Mouse (Mus musculus) CH12.LX (cell line): ENCODE data around the gene H2-T3. TPM values are rescaled to one million over a fixed set of nuclear protein-coding genes. Genes with fewer than 3 reads are reported as not detected.
A peak's percentile ranks its signal among the peaks of the same experiment; 100 is the strongest.

Experiments used
- DNase-seq: peaks from one replicate; pipeline ENCODE4 v3.0.0-alpha.2; 2013; ENCODE audit errors: extremely low read depth
- H3K27ac ChIP-seq: 2 replicates; pipeline ENCODE4 v1.5.1; 2012; ENCODE audit warnings: low read depth, mild to moderate bottlenecking, control low read depth, moderate library complexity; ENCODE audit not compliant: insufficient read depth
- H3K27me3 ChIP-seq: replicated peaks from 2 replicates; pipeline ENCODE3; 2012; ENCODE audit warnings: inconsistent platforms
- H3K36me3 ChIP-seq, 2 experiments: replicated peaks in 1 of 2; 2 replicates each; pipeline versions ENCODE3 to v1.6.1; 2012; ENCODE audit warnings: inconsistent platforms in 1 of 2, low read length in 1 of 2, mild to moderate bottlenecking in 1 of 2, mixed read lengths in 1 of 2, moderate library complexity in 1 of 2; ENCODE audit not compliant: control insufficient read depth in 1 of 2, insufficient read depth in 1 of 2
- H3K4me1 ChIP-seq, 2 experiments: 2 replicates each; pipeline ENCODE4 v1.6.1; 2012; ENCODE audit warnings: inconsistent platforms in 1 of 2, moderate library complexity in 1 of 2; ENCODE audit not compliant: insufficient read depth in 2 of 2, control insufficient read depth in 1 of 2
- H3K4me2 ChIP-seq: 2 replicates; pipeline ENCODE4 v1.6.1; 2012; ENCODE audit warnings: low read depth, mild to moderate bottlenecking, control low read depth; ENCODE audit not compliant: poor library complexity, insufficient read depth, severe bottlenecking
- H3K4me3 ChIP-seq, 3 experiments: fragments of 150-350 bp in 1 of 3; sonication (generic) in 1 of 3; replicated peaks in 1 of 3; 2 replicates each; pipeline versions ENCODE3 to v1.5.1; 2011 to 2012; ENCODE audit warnings: low read depth in 2 of 3, low read length in 2 of 3, mild to moderate bottlenecking in 2 of 3, moderate library complexity in 2 of 3, control low read depth in 1 of 3, improper control_type of control experiment in 1 of 3, inconsistent platforms in 1 of 3, mixed read lengths in 1 of 3; ENCODE audit not compliant: poor library complexity in 1 of 3
- H3K79me2 ChIP-seq: replicated peaks from 2 replicates; pipeline ENCODE4 v1.6.1; 2012; ENCODE audit warnings: mild to moderate bottlenecking, moderate library complexity; ENCODE audit not compliant: control insufficient read depth, poor library complexity, insufficient read depth, severe bottlenecking; ENCODE audit errors: extremely low read depth
- H3K9ac ChIP-seq: 2 replicates; pipeline ENCODE4 v1.6.1; 2012; ENCODE audit warnings: low read depth, mild to moderate bottlenecking, control low read depth, moderate library complexity; ENCODE audit not compliant: insufficient read depth
- H3K9me3 ChIP-seq: replicated peaks from 2 replicates; pipeline ENCODE3; 2012; ENCODE audit warnings: low read length, inconsistent platforms, mixed read lengths
- BHLHE40 ChIP-seq: IDR thresholded peaks from 2 replicates; pipeline ENCODE4 v1.6.1; 2011; ENCODE audit warnings: mild to moderate bottlenecking, low read depth, low read length, improper control_type of control experiment
- CHD1 ChIP-seq: IDR thresholded peaks from 2 replicates; pipeline ENCODE4 v1.6.1; 2012; ENCODE audit warnings: low read depth, low read length, improper control_type of control experiment, inconsistent platforms
- CTCF ChIP-seq, 2 experiments: IDR thresholded peaks in 1 of 2; conservative IDR thresholded peaks in 1 of 2; 2 replicates each; pipeline ENCODE4 v1.5.1; 2011 to 2012; ENCODE audit warnings: low read depth in 2 of 2, low read length in 2 of 2, improper control_type of control experiment in 1 of 2, inconsistent platforms in 1 of 2, mild to moderate bottlenecking in 1 of 2, moderate library complexity in 1 of 2
- E2F4 ChIP-seq: IDR thresholded peaks from 2 replicates; pipeline ENCODE4 v1.6.1; 2011; ENCODE audit warnings: low read depth, low read length, improper control_type of control experiment; ENCODE audit not compliant: insufficient replicate concordance
- GABPA ChIP-seq: IDR thresholded peaks from 2 replicates; pipeline ENCODE4 v1.6.1; 2012; ENCODE audit warnings: low read depth, low read length, improper control_type of control experiment, inconsistent platforms; ENCODE audit not compliant: insufficient replicate concordance
- IRF4 ChIP-seq: IDR thresholded peaks from 2 replicates; pipeline ENCODE4 v1.6.1; 2014; ENCODE audit warnings: low read depth, mild to moderate bottlenecking, inconsistent platforms, low read length, improper control_type of control experiment
- JUND ChIP-seq: conservative IDR thresholded peaks from 2 replicates; pipeline ENCODE4 v1.6.1; 2011; ENCODE audit warnings: low read depth, low read length, improper control_type of control experiment
- MAX ChIP-seq: IDR thresholded peaks from 2 replicates; pipeline ENCODE4 v1.6.1; 2011; ENCODE audit warnings: low read length, improper control_type of control experiment
- MEF2A ChIP-seq: IDR thresholded peaks from 2 replicates; pipeline ENCODE4 v1.6.1; 2014; ENCODE audit warnings: low read depth, mild to moderate bottlenecking, inconsistent platforms, low read length, improper control_type of control experiment, borderline replicate concordance
- MXI1 ChIP-seq: IDR thresholded peaks from 2 replicates; pipeline ENCODE4 v1.6.1; 2011; ENCODE audit warnings: mild to moderate bottlenecking, low read depth, low read length, improper control_type of control experiment
- NRF1 ChIP-seq: IDR thresholded peaks from 2 replicates; pipeline ENCODE4 v1.6.1; 2014; ENCODE audit warnings: low read depth, mild to moderate bottlenecking, inconsistent platforms, low read length, improper control_type of control experiment, moderate library complexity
- POLR2AphosphoS2 ChIP-seq: IDR thresholded peaks from 2 replicates; pipeline ENCODE4 v1.6.1; 2011; ENCODE audit warnings: low read depth, low read length, improper control_type of control experiment
- RAD21 ChIP-seq: IDR thresholded peaks from 2 replicates; pipeline ENCODE4 v1.6.1; 2011; ENCODE audit warnings: low read depth, mild to moderate bottlenecking, low read length, improper control_type of control experiment, moderate library complexity
- RCOR1 ChIP-seq: conservative IDR thresholded peaks from 2 replicates; pipeline ENCODE4 v1.6.1; 2012; ENCODE audit warnings: low read depth, mild to moderate bottlenecking, inconsistent platforms, low read length, improper control_type of control experiment
- SMC3 ChIP-seq: IDR thresholded peaks from 2 replicates; pipeline ENCODE4 v1.6.1; 2011; ENCODE audit warnings: low read depth, low read length, improper control_type of control experiment
- TBP ChIP-seq: conservative IDR thresholded peaks from 2 replicates; pipeline ENCODE4 v1.6.1; 2011; ENCODE audit warnings: low read depth, low read length, improper control_type of control experiment
- UBTF ChIP-seq: IDR thresholded peaks from 2 replicates; pipeline ENCODE4 v1.6.1; 2012; ENCODE audit warnings: low read depth, mild to moderate bottlenecking, inconsistent platforms, low read length, improper control_type of control experiment, moderate library complexity
- USF2 ChIP-seq: conservative IDR thresholded peaks from 2 replicates; pipeline ENCODE4 v1.6.1; 2011; ENCODE audit warnings: low read depth, low read length, improper control_type of control experiment
- ZKSCAN1 ChIP-seq: IDR thresholded peaks from 2 replicates; pipeline ENCODE4 v1.6.1; 2012; ENCODE audit warnings: low read depth, inconsistent platforms, low read length, improper control_type of control experiment, borderline replicate concordance
- ZNF384 ChIP-seq: IDR thresholded peaks from 2 replicates; pipeline ENCODE4 v1.6.1; 2012; ENCODE audit warnings: low read depth, low read length, improper control_type of control experiment, inconsistent platforms
- dilution Hi-C: fragments of 300-500 bp; cut with MboI; formaldehyde crosslinking; loops from 2 replicates; pipeline ENCODE4 v1.14.3; 2020; ENCODE audit warnings: low sequenced_read_pairs; ENCODE audit not compliant: extremely low pct_unique_long_range_greater_than_20kb, extremely low pct_ligation_motif_present
- in situ Hi-C: fragments of 300-500 bp; cut with MboI; formaldehyde crosslinking; loops from 3 replicates; pipeline ENCODE4 v1.14.3; 2019; ENCODE audit warnings: low sequenced_read_pairs, low pct_ligation_motif_present, low pct_unique_long_range_greater_than_20kb, mixed read lengths
- polyA plus RNA-seq: library from polyadenylated mRNA; unstranded; fragments of >175 nt; gene quantifications from 2 replicates; pipeline ENCODE4 v1.2.1, GENCODE M21; 2012; ENCODE audit warnings: low read depth; ENCODE audit not compliant: insufficient read length
- total RNA-seq, 2 experiments: library from RNA; depleted of rRNA; stranded (reverse); fragments of 300-350 nt in 1 of 2; fragments of >200 nt in 1 of 2; gene quantifications; 2 replicates each; pipeline ENCODE4 v1.2.3; 2012 to 2014

Gene H2-T3
- total and polyA plus RNA-seq, 3 experiments: 1.3 TPM; not detected in 2

GRCm38 (mm10) chr17:36198317-36198716 lies 8.2 kb upstream of the H2-T3 start:
- dilution Hi-C loops (no loop called here), in situ Hi-C loops (loop anchor here (10.0 kb wide), 1 partner anchor 134 kb away; no protein-coding TSS in a partner anchor)
- no peak for TF ChIP-seq MXI1
- TF ChIP-seq CTCF (conservative IDR thresholded peaks at IDR 0.05 in 1 of 2, IDR thresholded peaks at IDR 0.05 in 1 of 2; ENCODE audit: low read depth in 2 of 2, low read length in 2 of 2): peak in 1 of 2 experiments; percentile 64; a peak in 2 of 4 replicates
- TF ChIP-seq RAD21: peak; percentile 37
- TF ChIP-seq CHD1: no peak
- peak; percentile 47 for TF ChIP-seq SMC3
- no peak for TF ChIP-seq TBP
- H3K4me1 ChIP-seq: peaks cover 9 to 14% of the 10 kb centered on the region in 2 experiments
- no peaks in the 10 kb centered on the region for H3K36me3 ChIP-seq
- H3K27ac ChIP-seq: no peak overlapping the region
- peaks cover 57% of the 10 kb centered on the region for H3K27me3 ChIP-seq
- H3K9ac ChIP-seq: no peak overlapping the region
- H3K9me3 ChIP-seq: no peaks in the 10 kb centered on the region
- no peaks in the 10 kb centered on the region for H3K79me2 ChIP-seq
- peak; percentile 37 for DNase-seq
- no peak overlapping the region for H3K4me3 ChIP-seq
- H3K4me2 ChIP-seq: no peak overlapping the region

DNA sequence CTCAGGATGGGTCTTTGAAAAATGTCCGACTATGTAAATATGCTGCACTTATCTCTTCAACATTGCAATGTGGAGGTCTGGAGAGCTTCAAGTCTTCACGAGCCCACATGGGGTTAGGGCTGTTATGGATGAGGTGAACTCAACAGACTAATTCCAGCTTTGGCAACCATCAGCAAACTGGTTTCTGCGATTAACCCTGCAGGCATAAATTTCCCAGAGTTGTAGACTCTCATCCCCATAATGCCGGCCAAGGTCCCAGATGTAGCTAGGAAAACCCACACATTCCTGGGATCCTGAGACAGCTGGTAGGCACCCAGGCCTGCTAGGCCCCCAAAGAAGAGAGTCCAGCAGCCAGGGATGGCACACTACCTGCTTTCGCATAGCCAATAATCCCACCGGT lies 4.4 kb upstream of the H2-T3 start:
- in situ Hi-C loops: loop anchor here (10.0 kb wide), 1 partner anchor 130 kb away; no protein-coding TSS in a partner anchor
- Histone ChIP-seq H3K9me3 (no peaks in the 10 kb centered on the region), H3K27ac (no peak overlapping the region), H3K27me3 (peaks cover 52% of the 10 kb centered on the region), H3K4me2 (no peak overlapping the region), H3K79me2 (no peaks in the 10 kb centered on the region), H3K9ac (no peak overlapping the region), H3K36me3 (no peaks in the 10 kb centered on the region), H3K4me1 (peaks cover 9 to 14% of the 10 kb centered on the region in 2 experiments), H3K4me3 (no peak overlapping the region)
- no peak for TF ChIP-seq E2F4
- TF ChIP-seq NRF1: no peak
- TF ChIP-seq MAX: no peak
- no peak for TF ChIP-seq RCOR1
- no peak for TF ChIP-seq CHD1
- no peak for TF ChIP-seq ZKSCAN1
- TF ChIP-seq GABPA: no peak
- TF ChIP-seq TBP: no peak
- no peak for DNase-seq
- dilution Hi-C loops: no loop called here

DNA sequence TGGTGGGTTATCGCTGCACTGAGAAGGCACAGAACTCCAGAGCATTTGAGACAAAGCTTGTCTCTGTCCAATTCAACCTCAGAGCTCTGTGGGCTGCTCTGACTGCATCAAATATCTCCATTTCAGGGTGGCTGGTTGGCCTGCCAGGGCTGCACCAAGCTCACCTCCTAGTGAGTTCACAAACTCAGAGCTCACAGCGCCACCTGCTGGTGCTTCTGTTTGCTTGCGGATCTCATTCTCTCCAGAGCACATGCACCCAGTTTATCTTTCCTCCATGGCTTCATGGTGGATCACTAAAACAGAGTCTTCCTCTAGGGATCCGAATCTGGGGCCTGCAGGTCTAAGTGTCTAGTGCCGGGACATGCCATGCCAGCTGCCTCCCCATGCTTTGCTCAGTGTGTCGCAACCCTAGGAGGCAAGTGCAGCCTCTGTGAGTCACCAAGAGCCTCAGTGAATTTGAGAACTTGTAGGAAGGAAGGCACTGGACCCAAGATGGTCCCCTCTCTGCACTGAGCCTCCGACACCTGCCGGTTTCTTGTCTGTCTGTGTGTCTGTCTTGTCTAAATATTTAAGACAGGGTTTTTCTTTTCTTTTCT lies 3.6 kb upstream of the H2-T3 start:
- peaks cover 56% of the 10 kb centered on the region for H3K27me3 ChIP-seq
- dilution Hi-C loops: no loop called here
- in situ Hi-C loops: loop anchor here (10.0 kb wide), 1 partner anchor 129 kb away; no protein-coding TSS in a partner anchor
- H3K27ac ChIP-seq: no peak overlapping the region
- H3K9me3 ChIP-seq: no peaks in the 10 kb centered on the region
- no peaks in the 10 kb centered on the region for H3K79me2 ChIP-seq
- H3K36me3 ChIP-seq: no peaks in the 10 kb centered on the region
- H3K4me2 ChIP-seq: no peak overlapping the region
- no peak for TF ChIP-seq USF2
- TF ChIP-seq TBP: no peak
- TF ChIP-seq ZNF384: no peak
- no peak for TF ChIP-seq RCOR1
- TF ChIP-seq MAX: no peak
- peak; percentile 31 for TF ChIP-seq SMC3
- TF ChIP-seq RAD21: peak; percentile 10
- TF ChIP-seq BHLHE40: no peak
- TF ChIP-seq IRF4: no peak
- TF ChIP-seq UBTF: no peak
- no peak for TF ChIP-seq MEF2A
- no peak for TF ChIP-seq POLR2AphosphoS2
- TF ChIP-seq NRF1: no peak
- TF ChIP-seq JUND: no peak
- peak in 1 of 2 experiments; percentile 41; a peak in 2 of 4 replicates for TF ChIP-seq CTCF (conservative IDR thresholded peaks at IDR 0.05 in 1 of 2, IDR thresholded peaks at IDR 0.05 in 1 of 2; ENCODE audit: low read depth in 2 of 2, low read length in 2 of 2)
- no peak for DNase-seq
- no peak overlapping the region for H3K9ac ChIP-seq
- no peak overlapping the region for H3K4me3 ChIP-seq
- H3K4me1 ChIP-seq: peaks cover 9 to 14% of the 10 kb centered on the region in 2 experiments
